Mouse (Mus musculus): ENCODE results near the gene 1110051M20Rik. TPM values are rescaled to one million over a fixed set of nuclear protein-coding genes. Genes with fewer than 3 reads are reported as not detected.

1110051M20Rik gene
- polyA plus RNA-seq, 1 experiment from 2014 or later = 75.3 TPM

GRCm38 (mm10) chr2:91399727-91400126, 44.8 kb downstream of the 1110051M20Rik start:
- ATAC-seq (ENCODE audit: insufficient number of reproducible peaks, low FRiP score, low TSS enrichment, low read depth) (no peak), DNase-seq (ENCODE audit: low spot score) (no peak)
- no peaks in the 10 kb centered on the region for H3K27me3 ChIP-seq (ENCODE audit: control insufficient read depth, insufficient read depth, low read length)
- H3K9me3 ChIP-seq (ENCODE audit: control insufficient read depth, low read length) = no peaks in the 10 kb centered on the region
- WGBS = 25% methylated on average over 2 of the region's 2 CpGs
- no peak overlapping the region for H3K27ac ChIP-seq (replicated peaks; ENCODE audit: low read depth, low read length)
- no peak overlapping the region for H3K4me3 ChIP-seq (ENCODE audit: low read depth, low read length)
- no peaks in the 10 kb centered on the region for H3K36me3 ChIP-seq (ENCODE audit: control insufficient read depth, insufficient read depth, low read length)
- H3K9ac ChIP-seq (ENCODE audit: low read length) = no peak overlapping the region
- 0 out of 2 replicates have a peak, but pooled peaks cover 4% of the 10 kb centered on the region for H3K4me1 ChIP-seq (ENCODE audit: control insufficient read depth, insufficient read depth, low read length)
- no peak overlapping the region for H3K4me2 ChIP-seq (ENCODE audit: low read depth, severe bottlenecking)

GRCm38 (mm10) chr2:91399168-91399567, 45.3 kb downstream of the 1110051M20Rik start:
- no peaks in the 10 kb centered on the region for H3K36me3 ChIP-seq (ENCODE audit: control insufficient read depth, insufficient read depth, low read length)
- no peak overlapping the region for H3K4me2 ChIP-seq (ENCODE audit: low read depth, severe bottlenecking)
- no peak overlapping the region for H3K27ac ChIP-seq (replicated peaks; ENCODE audit: low read depth, low read length)
- H3K4me1 ChIP-seq (ENCODE audit: control insufficient read depth, insufficient read depth, low read length) = 0 out of 2 replicates have a peak, but pooled peaks cover 4% of the 10 kb centered on the region
- DNase-seq (ENCODE audit: low spot score) (no peak), ATAC-seq (ENCODE audit: insufficient number of reproducible peaks, low FRiP score, low TSS enrichment, low read depth) (no peak)
- H3K9ac ChIP-seq (ENCODE audit: low read length) = no peak overlapping the region
- no peaks in the 10 kb centered on the region for H3K9me3 ChIP-seq (ENCODE audit: control insufficient read depth, low read length)
- 61% methylated on average over 3 of the region's 3 CpGs for WGBS
- no peaks in the 10 kb centered on the region for H3K27me3 ChIP-seq (ENCODE audit: control insufficient read depth, insufficient read depth, low read length)
- H3K4me3 ChIP-seq (ENCODE audit: low read depth, low read length) = no peak overlapping the region

- Histone ChIP-seq H3K27ac (replicated peaks; ENCODE audit: low read depth, low read length) (no peak overlapping the region), H3K4me1 (ENCODE audit: control insufficient read depth, insufficient read depth, low read length) (no peaks in the 10 kb centered on the region), H3K9me3 (ENCODE audit: control insufficient read depth, low read length) (no peaks in the 10 kb centered on the region), H3K9ac (ENCODE audit: low read length) (no peak overlapping the region), H3K36me3 (ENCODE audit: control insufficient read depth, insufficient read depth, low read length) (no peaks in the 10 kb centered on the region), H3K4me2 (ENCODE audit: low read depth, severe bottlenecking) (no peak overlapping the region), H3K27me3 (ENCODE audit: control insufficient read depth, insufficient read depth, low read length) (no peaks in the 10 kb centered on the region), H3K4me3 (ENCODE audit: low read depth, low read length) (no peak overlapping the region)
- ATAC-seq (ENCODE audit: insufficient number of reproducible peaks, low FRiP score, low TSS enrichment, low read depth) = no peak
- no peak for DNase-seq (ENCODE audit: low spot score)
- whole genome bisulfite sequencing = 83% methylated on average over 4 of the region's 4 CpGs
Measured at GRCm38 (mm10) chr2:91394078-91394477, 50.4 kb downstream of the 1110051M20Rik start.

- Histone ChIP-seq H3K9me3 (ENCODE audit: control insufficient read depth, low read length) (no peaks in the 10 kb centered on the region), H3K9ac (ENCODE audit: low read length) (no peak overlapping the region), H3K4me3 (ENCODE audit: low read depth, low read length) (no peak overlapping the region), H3K27me3 (ENCODE audit: control insufficient read depth, insufficient read depth, low read length) (no peaks in the 10 kb centered on the region), H3K36me3 (ENCODE audit: control insufficient read depth, insufficient read depth, low read length) (no peaks in the 10 kb centered on the region), H3K27ac (replicated peaks; ENCODE audit: low read depth, low read length) (no peak overlapping the region), H3K4me2 (ENCODE audit: low read depth, severe bottlenecking) (no peak overlapping the region), H3K4me1 (ENCODE audit: control insufficient read depth, insufficient read depth, low read length) (no peaks in the 10 kb centered on the region)
- ATAC-seq (ENCODE audit: insufficient number of reproducible peaks, low FRiP score, low TSS enrichment, low read depth) = no peak
- WGBS = 77% methylated on average over 3 of the region's 3 CpGs
- no peak for DNase-seq (ENCODE audit: low spot score)
Measured at GRCm38 (mm10) chr2:91388738-91389137, 55.8 kb downstream of the 1110051M20Rik start.

GRCm38 (mm10) chr2:91388281-91388680, 56.2 kb downstream of the 1110051M20Rik start:
- H3K27ac ChIP-seq (replicated peaks; ENCODE audit: low read depth, low read length) = no peak overlapping the region

GRCm38 (mm10) chr2:91387287-91387958, 57.1 kb downstream of the 1110051M20Rik start:
- no peak overlapping the region for H3K4me2 ChIP-seq (ENCODE audit: low read depth, severe bottlenecking)
- no peaks in the 10 kb centered on the region for H3K4me1 ChIP-seq (ENCODE audit: control insufficient read depth, insufficient read depth, low read length)
- H3K4me3 ChIP-seq (ENCODE audit: low read depth, low read length) = no peak overlapping the region
- 97% methylated on average over 6 of the region's 6 CpGs for WGBS
- no peaks in the 10 kb centered on the region for H3K27me3 ChIP-seq (ENCODE audit: control insufficient read depth, insufficient read depth, low read length)
- no peak overlapping the region for H3K27ac ChIP-seq (replicated peaks; ENCODE audit: low read depth, low read length)
- DNase-seq (ENCODE audit: low spot score) (no peak), ATAC-seq (ENCODE audit: insufficient number of reproducible peaks, low FRiP score, low TSS enrichment, low read depth) (no peak)
- no peak overlapping the region for H3K9ac ChIP-seq (ENCODE audit: low read length)
- no peaks in the 10 kb centered on the region for H3K36me3 ChIP-seq (ENCODE audit: control insufficient read depth, insufficient read depth, low read length)
- no peaks in the 10 kb centered on the region for H3K9me3 ChIP-seq (ENCODE audit: control insufficient read depth, low read length)

More at GRCm38 (mm10) chr2:91388281-91388680, 56.2 kb downstream of the 1110051M20Rik start:
- no peak overlapping the region for H3K4me2 ChIP-seq (ENCODE audit: low read depth, severe bottlenecking)
- no peak overlapping the region for H3K4me3 ChIP-seq (ENCODE audit: low read depth, low read length)
- no peaks in the 10 kb centered on the region for H3K9me3 ChIP-seq (ENCODE audit: control insufficient read depth, low read length)
- H3K9ac ChIP-seq (ENCODE audit: low read length) = no peak overlapping the region
- WGBS = 52% methylated on average over 3 of the region's 3 CpGs
- no peak for DNase-seq (ENCODE audit: low spot score)
- no peak for ATAC-seq (ENCODE audit: insufficient number of reproducible peaks, low FRiP score, low TSS enrichment, low read depth)
- H3K27me3 ChIP-seq (ENCODE audit: control insufficient read depth, insufficient read depth, low read length) = no peaks in the 10 kb centered on the region
- no peaks in the 10 kb centered on the region for H3K36me3 ChIP-seq (ENCODE audit: control insufficient read depth, insufficient read depth, low read length)
- H3K4me1 ChIP-seq (ENCODE audit: control insufficient read depth, insufficient read depth, low read length) = no peaks in the 10 kb centered on the region

- no peak overlapping the region for H3K4me3 ChIP-seq (ENCODE audit: low read depth, low read length)
- no peak overlapping the region for H3K4me2 ChIP-seq (ENCODE audit: low read depth, severe bottlenecking)
- WGBS = 85% methylated on average over 5 of the region's 5 CpGs
- H3K36me3 ChIP-seq (ENCODE audit: control insufficient read depth, insufficient read depth, low read length) = no peaks in the 10 kb centered on the region
- no peaks in the 10 kb centered on the region for H3K9me3 ChIP-seq (ENCODE audit: control insufficient read depth, low read length)
- H3K4me1 ChIP-seq (ENCODE audit: control insufficient read depth, insufficient read depth, low read length) = no peaks in the 10 kb centered on the region
- H3K9ac ChIP-seq (ENCODE audit: low read length) = no peak overlapping the region
- no peaks in the 10 kb centered on the region for H3K27me3 ChIP-seq (ENCODE audit: control insufficient read depth, insufficient read depth, low read length)
- DNase-seq (ENCODE audit: low spot score) = no peak
- H3K27ac ChIP-seq (replicated peaks; ENCODE audit: low read depth, low read length) = no peak overlapping the region
- no peak for ATAC-seq (ENCODE audit: insufficient number of reproducible peaks, low FRiP score, low TSS enrichment, low read depth)
Measured at GRCm38 (mm10) chr2:91386547-91387286, 57.8 kb downstream of the 1110051M20Rik start.

- Histone ChIP-seq H3K36me3 (ENCODE audit: control insufficient read depth, insufficient read depth, low read length) (no peaks in the 10 kb centered on the region), H3K27ac (replicated peaks; ENCODE audit: low read depth, low read length) (no peak overlapping the region), H3K4me2 (ENCODE audit: low read depth, severe bottlenecking) (no peak overlapping the region), H3K4me1 (ENCODE audit: control insufficient read depth, insufficient read depth, low read length) (no peaks in the 10 kb centered on the region), H3K4me3 (ENCODE audit: low read depth, low read length) (no peak overlapping the region), H3K9me3 (ENCODE audit: control insufficient read depth, low read length) (no peaks in the 10 kb centered on the region), H3K27me3 (ENCODE audit: control insufficient read depth, insufficient read depth, low read length) (no peaks in the 10 kb centered on the region), H3K9ac (ENCODE audit: low read length) (no peak overlapping the region)
- DNase-seq (ENCODE audit: low spot score) = no peak
- no peak for ATAC-seq (ENCODE audit: insufficient number of reproducible peaks, low FRiP score, low TSS enrichment, low read depth)
- 91% methylated on average over 6 of the region's 6 CpGs for WGBS
Measured at GRCm38 (mm10) chr2:91383294-91383693, 61.2 kb downstream of the 1110051M20Rik start.

Measured in limb, embryonic 11.5 days (tissue).